Mouse (Mus musculus) kidney, embryonic 15.5 days (tissue): ENCODE results near the gene Bcl2a1b. TPM values are rescaled to one million over a fixed set of nuclear protein-coding genes. Genes with fewer than 3 reads are reported as not detected.

Experiments used
- polyA plus RNA-seq: library from polyadenylated mRNA; unstranded; fragments of >200 nt; fragmentation: Nextera tagmentation; extraction: Ambion mirVana; gene quantifications from 2 replicates; pipeline ENCODE4 v1.2.1, GENCODE M21; 2015

The Bcl2a1b gene
- polyA plus RNA-seq, 1 experiment from 2014 or later, result 0.83 TPM

Other genes starting within 250 kb of the Bcl2a1b start
- not detected in 2 replicates for gene Bcl2a1a, start 242.3 kb upstream of the Bcl2a1b start, polyA plus RNA-seq
- gene Trim43b, start 106.4 kb upstream of the Bcl2a1b start, polyA plus RNA-seq, result not detected in 2 replicates
- gene Gm29094, start 170 bp downstream of the Bcl2a1b start, polyA plus RNA-seq, result 0.93 TPM in 1 of 2 replicates, not detected in the other
- gene Mthfs, start 11.5 kb downstream of the Bcl2a1b start, polyA plus RNA-seq, result 30.3 and 31.5 TPM in 2 replicates